ENCODE assay signal across 14 mouse cellular contexts in genomic region chr1:73170668-73171008, GRCm38 (mm10).
A peak's percentile ranks its signal among the peaks of the same experiment; 100 is the strongest.
DNase-seq lines count a peak whose midpoint lies in the region; ATAC-seq and TF ChIP-seq lines count a peak whose summit lies in the region.
"Had no signal": no experiment of that assay in that cellular context is flagged by ENCODE, and none has a peak within 500 bp of the region (broad histone marks: within the 10 kb centered on the region; RNA-seq: fewer than 3 reads in every experiment).

No protein-coding gene starts in this region.

- 0 out of 2 replicates have a peak overlapping the region, but pooled peaks have one; percentile 9 for H3K27ac ChIP-seq in forebrain, embryonic 14.5 days (ENCODE audit: low read depth, low read length)
- no peak overlapping the region for H3K27ac ChIP-seq in forebrain, embryonic 15.5 days (replicated peaks)
- no peak overlapping the region for H3K27ac ChIP-seq in kidney, postnatal 0 days

- H3K4me2 ChIP-seq in forebrain, embryonic 14.5 days (ENCODE audit: low read length) = no peak overlapping the region
- no peak overlapping the region for H3K4me2 ChIP-seq in forebrain, embryonic 15.5 days (replicated peaks)
- no peak overlapping the region for H3K4me2 ChIP-seq in kidney, postnatal 0 days (ENCODE audit: low read length)

- no peak overlapping the region for H3K9ac ChIP-seq in forebrain, embryonic 14.5 days (ENCODE audit: low read length)
- H3K9ac ChIP-seq in forebrain, embryonic 15.5 days (replicated peaks) = no peak overlapping the region
- H3K9ac ChIP-seq in kidney, postnatal 0 days (ENCODE audit: low read depth, low read length) = no peak overlapping the region

- peaks cover 8% of the 10 kb centered on the region; the same call in 1 of the 2 replicates for H3K4me1 ChIP-seq in forebrain, embryonic 14.5 days (ENCODE audit: control insufficient read depth, insufficient read depth, low read length)
- peaks cover 6% of the 10 kb centered on the region for H3K4me1 ChIP-seq in forebrain, embryonic 15.5 days
- peaks cover 8% of the 10 kb centered on the region; the same call in 1 of the 2 replicates for H3K4me1 ChIP-seq in kidney, postnatal 0 days (replicated peaks; ENCODE audit: insufficient read depth, low read length)

- ATAC-seq in forebrain, embryonic 14.5 days = no peak
- no peak for ATAC-seq in forebrain, embryonic 15.5 days (replicated peaks)
- peak; percentile 71 for ATAC-seq in kidney, postnatal 0 days (replicated peaks; ENCODE audit: low FRiP score, low read depth)
- ATAC-seq in erythroblast, adult 5-6 weeks (replicated peaks; ENCODE audit: low FRiP score, poor library complexity, severe bottlenecking) = no peak

- no peaks in the 10 kb centered on the region for H3K27me3 ChIP-seq in forebrain, embryonic 14.5 days (replicated peaks; ENCODE audit: control insufficient read depth, insufficient read depth, low read length)
- H3K27me3 ChIP-seq in forebrain, embryonic 15.5 days = no peaks in the 10 kb centered on the region
- no peaks in the 10 kb centered on the region for H3K27me3 ChIP-seq in kidney, postnatal 0 days (ENCODE audit: insufficient read depth, low read length)

- H3K9me3 ChIP-seq in forebrain, embryonic 14.5 days (replicated peaks; ENCODE audit: control insufficient read depth, low read length) = no peaks in the 10 kb centered on the region
- H3K9me3 ChIP-seq in forebrain, embryonic 15.5 days = no peaks in the 10 kb centered on the region
- H3K9me3 ChIP-seq in kidney, postnatal 0 days (replicated peaks; ENCODE audit: low read length) = peaks cover 5% of the 10 kb centered on the region; the same call in 1 of the 2 replicates

- no peaks in the 10 kb centered on the region for H3K36me3 ChIP-seq in forebrain, embryonic 14.5 days (ENCODE audit: control insufficient read depth, insufficient read depth, low read length)
- H3K36me3 ChIP-seq in forebrain, embryonic 15.5 days = no peaks in the 10 kb centered on the region
- H3K36me3 ChIP-seq in kidney, postnatal 0 days (ENCODE audit: insufficient read depth, low read length) = no peaks in the 10 kb centered on the region

- no peak overlapping the region for H3K4me3 ChIP-seq in forebrain, embryonic 14.5 days (ENCODE audit: low read depth, low read length)
- no peak overlapping the region for H3K4me3 ChIP-seq in forebrain, embryonic 15.5 days
- no peak overlapping the region for H3K4me3 ChIP-seq in kidney, postnatal 0 days (replicated peaks; ENCODE audit: low read depth, low read length)

- no peak for DNase-seq in forebrain, embryonic 14.5 days (ENCODE audit: low spot score)
- no peak for DNase-seq in kidney, postnatal 0 days (ENCODE audit: low spot score)
- DNase-seq in kidney, postnatal 14 days = no peak
- DNase-seq in embryo, embryonic 9.5 days (ENCODE audit: extremely low spot score) = peak; percentile 48
- DNase-seq in mesoderm, embryonic 11.5 days (ENCODE audit: low read depth, low spot score) = peak; percentile 57
- no peak for DNase-seq in spleen, postnatal 10 days (ENCODE audit: low spot score in 2 of 2)
- DNase-seq: B cell, adult 2 months; cerebellum, adult 9-11 months; heart, adult 18-20 months; lung, adult 2 months; right cerebral cortex, postnatal 14 days; thymus, postnatal 14 days had no signal

- 62% methylated on average over 3 of the region's 3 CpGs for WGBS in forebrain, embryonic 14.5 days
- WGBS in forebrain, embryonic 15.5 days = 81% methylated on average over 3 of the region's 3 CpGs
- 26% methylated on average over 3 of the region's 3 CpGs for WGBS in kidney, postnatal 0 days

- TF ChIP-seq CTCF in kidney, postnatal 0 days (IDR thresholded peaks at IDR 0.05; ENCODE audit: low read depth) = no peak

Comparison
In these comparisons a context has a peak if more than half of its experiments do, and no peak if none do; other contexts are left out.
1. DNase-seq: peak in embryo, embryonic 9.5 days (single experiment) and mesoderm, embryonic 11.5 days (single experiment); none in forebrain, embryonic 14.5 days (single experiment), kidney, postnatal 0 days (single experiment), kidney, postnatal 14 days (single experiment) and spleen, postnatal 10 days (0 of 2).